Mouse (Mus musculus) adrenal gland, adult 18-20 months (tissue): ENCODE measurements around the gene 4930512M02Rik. TPM values are rescaled to one million over a fixed set of nuclear protein-coding genes. Genes with fewer than 3 reads are reported as not detected.

Source experiments
- DNase-seq, 2 experiments: peaks; one replicate each; pipeline ENCODE4 v3.0.0; 2021 to 2022; ENCODE audit warnings: low spot score in 2 of 2
- total RNA-seq, 2 experiments: library from RNA; stranded (reverse); gene quantifications; 1 replicate in 1 of 2; 2 replicates in 1 of 2; pipeline ENCODE4 v1.2.3; 2021

The 4930512M02Rik gene
- total RNA-seq, 2 experiments from 2014 or later, result not detected

DNA sequence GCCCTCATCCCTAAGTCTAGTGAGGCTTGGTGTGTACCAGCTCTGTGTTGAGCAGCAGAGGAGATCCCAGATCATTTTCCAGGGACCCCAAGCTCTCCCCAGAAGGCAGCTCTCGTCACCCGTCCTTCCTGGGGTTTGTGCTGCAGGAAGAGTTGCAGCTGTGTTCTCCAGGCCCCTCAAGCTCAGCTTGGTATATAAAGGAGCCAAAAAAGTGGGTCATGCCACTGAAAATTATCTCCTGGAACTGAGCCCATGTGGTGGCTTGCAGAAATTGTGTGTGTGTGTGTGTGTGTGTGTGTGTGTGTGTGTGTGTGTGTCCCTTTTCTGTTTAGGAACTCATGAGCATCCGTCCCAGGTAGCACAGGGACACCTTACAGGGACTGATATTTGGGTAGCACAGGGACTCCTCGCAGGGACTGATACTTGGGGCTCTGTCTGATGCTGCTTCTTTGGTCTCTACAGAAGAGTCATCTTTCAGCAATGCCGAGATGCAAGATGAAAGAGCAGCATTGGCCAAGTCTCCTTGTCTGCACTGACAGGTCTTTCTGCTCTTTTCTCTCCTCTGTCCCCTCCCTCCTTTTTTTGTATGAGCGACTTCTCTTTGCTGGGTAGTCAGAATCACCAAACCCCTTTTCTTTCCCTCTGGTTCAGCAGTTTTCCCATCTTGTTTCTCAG lies 62.4 kb downstream of the 4930512M02Rik start:
- no peak for DNase-seq

DNA sequence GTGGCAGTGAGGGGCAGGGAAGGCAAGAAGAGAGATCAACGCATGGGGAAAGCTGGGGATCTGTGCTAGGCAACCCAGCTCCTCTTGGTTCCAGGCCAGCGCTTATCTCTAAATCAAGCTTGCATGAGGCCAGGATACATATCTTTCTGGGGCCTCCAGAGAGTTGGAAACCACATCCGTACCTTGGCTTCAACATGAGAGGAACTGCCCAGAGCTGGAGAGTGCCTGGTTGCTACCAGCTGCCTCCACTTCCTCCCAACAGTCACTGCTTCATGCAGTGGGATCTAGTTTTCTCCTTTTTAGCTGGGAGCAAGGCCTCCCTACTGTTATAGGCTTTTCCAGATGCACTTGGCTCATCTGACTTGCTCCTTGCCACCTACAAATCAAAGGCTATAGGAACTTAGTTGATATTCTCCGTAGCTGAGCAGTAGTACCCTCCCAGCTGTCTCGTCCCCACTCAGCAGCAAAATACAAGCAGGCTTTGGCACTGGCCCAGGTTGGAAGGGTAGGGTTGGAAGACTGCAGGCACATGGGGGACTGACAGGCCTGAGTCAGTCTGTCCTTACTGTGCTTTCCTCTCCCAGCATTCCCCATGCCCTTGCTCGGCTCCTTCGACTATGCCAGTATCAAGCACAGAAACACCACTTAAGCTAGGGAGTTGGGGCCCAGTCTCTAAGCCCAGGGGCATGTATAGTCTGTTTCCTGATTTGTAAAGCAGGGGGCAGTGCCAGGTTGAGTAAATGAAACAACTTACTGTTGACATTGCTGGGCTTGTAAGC lies 63.2 kb downstream of the 4930512M02Rik start:
- DNase-seq, result no peak

DNA sequence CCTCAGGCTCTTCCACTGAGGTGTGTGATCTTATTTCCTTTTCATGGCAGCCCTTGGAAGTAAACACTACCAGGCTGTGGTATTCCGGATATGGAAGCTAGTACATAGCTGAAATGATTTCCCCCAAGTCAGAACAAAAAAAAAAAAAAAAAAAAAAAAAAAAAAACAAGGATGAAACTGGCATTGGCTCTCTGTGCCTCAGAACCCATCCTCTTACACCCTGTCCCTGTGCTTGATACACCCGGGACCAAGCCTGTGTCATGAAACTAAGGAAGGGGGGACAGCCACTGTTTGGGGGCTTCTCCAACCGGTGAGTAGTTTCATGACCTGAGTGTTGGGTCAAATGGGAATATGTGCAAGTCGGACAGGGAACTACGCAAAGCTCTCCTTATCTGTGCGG lies 66.5 kb downstream of the 4930512M02Rik start:
- no peak for DNase-seq

DNA sequence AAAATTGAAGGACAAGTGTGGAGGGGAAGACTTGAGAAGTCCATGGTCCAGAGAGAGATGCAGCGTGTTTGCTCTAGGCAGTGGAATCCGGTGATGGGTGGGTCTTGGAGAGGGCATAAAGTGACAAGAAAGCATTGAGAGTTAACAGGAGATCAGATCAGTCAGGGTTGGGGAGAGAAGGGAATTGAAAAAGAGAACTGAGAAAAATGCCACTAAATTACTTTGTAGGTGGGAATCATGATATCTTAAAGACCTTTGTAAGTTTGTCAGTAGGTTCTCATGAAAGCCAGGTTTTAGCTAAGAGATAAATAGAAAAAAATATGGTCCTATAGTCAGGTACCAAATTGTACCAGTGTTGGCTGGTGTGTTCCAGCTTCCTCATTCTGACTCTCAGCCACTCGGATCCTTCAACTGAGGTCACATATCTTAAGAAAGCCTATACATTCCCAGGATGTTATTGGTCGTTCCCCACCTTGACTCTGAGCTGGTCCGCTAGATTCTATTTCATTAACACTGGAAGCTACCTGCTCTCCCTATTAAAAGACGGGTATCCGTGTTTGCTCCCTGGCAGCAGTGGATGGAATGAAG lies 68.4 kb downstream of the 4930512M02Rik start:
- no peak for DNase-seq

DNA sequence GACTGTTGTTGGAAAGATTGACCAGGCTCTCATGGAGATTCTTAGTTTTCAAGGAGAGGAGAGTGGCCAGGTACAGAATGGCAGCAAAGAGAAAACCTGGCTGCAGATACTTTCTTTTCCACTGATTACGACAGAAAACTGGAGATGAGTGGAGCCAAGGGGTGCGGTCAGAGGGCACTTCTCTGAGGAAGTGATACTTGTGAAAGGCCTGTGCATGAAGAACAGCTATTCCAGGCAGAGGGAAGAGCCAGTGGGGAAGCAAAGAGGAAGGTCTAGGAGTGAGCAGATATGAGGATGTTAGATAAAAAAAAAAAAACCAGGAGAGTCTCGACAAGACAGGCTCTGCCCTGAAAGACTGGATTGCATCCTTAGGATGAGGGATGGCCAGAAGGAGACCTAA lies 69.0 kb downstream of the 4930512M02Rik start:
- no peak for DNase-seq

DNA sequence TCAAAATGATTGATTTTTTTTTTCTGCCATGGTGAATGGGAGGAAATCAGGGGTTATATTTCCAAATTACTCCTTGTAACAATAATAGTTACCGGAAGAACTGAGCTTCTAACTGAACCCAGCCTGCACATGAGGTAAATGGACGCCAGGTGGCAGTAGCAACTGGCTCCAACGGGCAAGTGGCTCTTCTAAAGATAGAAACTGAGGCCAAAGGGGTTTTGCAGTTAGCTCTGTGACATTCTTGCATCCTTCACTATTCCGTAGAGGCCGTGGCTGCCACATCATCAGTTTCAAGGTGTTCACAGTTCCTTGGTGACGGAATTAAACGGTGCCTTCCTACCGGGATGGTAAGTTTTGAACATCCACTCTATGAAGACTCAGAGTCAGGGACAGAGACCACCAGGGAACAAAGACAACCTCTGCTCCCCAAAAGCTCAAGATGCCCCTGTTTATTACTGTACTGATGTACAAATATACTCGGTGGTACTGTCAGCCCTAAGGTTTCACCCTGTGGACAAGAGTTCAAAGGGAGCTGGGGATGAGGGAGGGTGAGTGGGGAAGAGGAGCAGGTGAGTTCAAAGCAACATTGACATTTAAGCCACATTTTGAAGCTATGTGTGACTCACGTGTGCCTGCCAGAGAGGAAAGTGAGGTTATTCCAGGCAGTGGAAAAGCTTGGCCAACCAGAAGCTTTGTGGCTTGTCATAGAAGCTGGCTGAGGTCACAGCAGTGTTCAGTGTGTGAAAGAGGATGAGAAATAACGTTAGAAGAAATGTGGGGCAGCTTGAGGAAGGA lies 70.3 kb downstream of the 4930512M02Rik start:
- peak; percentile 52 to 66 for DNase-seq

DNA sequence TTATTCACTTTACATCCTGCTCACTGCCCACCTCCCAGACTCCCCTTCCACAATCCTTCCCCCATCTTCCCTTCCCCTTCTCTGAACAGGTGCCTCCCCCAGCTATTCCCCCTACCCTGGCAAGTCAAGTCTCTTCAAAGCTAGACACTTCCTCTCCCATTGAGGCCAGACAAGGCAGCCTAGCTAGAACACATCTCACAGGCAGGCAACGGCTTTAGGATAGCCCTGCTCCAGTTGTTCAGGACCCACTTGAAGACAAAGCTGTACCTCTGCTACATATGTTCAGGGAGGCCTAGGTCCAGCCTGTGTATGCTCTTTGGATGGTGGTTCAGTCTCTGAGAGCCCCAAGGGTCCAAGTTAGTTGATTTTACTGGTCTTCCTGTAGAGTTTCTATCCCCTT lies 71.4 kb downstream of the 4930512M02Rik start:
- no peak for DNase-seq

DNA sequence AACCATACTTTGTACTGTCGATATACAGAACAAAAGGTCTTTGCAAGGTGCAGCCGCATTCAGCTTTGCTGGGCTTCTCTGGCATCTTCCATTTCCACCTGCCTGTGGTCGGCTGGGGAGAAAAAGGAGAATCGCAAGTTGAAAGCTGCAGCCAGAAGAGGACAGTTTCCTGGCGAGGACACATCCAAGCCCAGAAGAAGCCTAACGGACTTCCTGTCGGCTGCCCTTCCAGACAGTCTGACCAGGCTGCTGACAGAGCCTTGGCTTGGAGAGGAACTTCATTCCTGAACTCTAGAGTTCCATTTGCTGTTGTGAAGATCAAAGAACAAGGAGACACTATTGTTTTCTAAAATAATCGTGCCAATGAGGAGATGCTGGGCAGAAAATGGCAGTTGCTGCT lies 72.1 kb downstream of the 4930512M02Rik start:
- DNase-seq, result no peak

DNA sequence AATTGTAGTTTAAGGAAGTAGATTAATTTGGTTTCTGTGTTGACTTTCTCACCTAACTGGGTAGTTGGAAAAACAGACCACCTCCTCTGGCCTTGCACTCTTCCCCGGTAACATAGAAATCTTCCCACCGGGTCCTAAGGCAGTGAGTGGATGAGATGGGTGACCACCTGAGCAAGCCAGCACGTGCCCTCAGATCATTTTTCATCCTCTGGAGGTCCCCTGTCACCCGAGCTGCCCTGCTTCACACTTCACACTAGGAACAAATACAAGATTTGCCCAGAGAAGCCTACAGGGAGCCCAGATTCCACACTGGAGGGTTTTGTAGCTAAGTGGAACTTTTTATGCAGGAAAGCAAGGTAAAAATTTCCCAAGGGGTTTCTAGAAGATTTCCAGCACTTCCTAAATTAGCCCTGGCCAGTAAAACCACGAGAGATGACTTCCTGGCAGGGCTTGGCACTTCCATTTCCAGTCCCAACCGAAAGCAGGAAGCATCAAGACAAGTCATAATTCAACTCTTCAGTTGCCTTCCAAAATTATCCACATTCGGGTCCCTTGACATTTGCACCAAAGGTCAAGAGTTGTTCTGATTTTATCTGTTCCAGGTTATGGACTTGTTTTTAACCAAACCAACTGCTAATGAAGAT lies 79.9 kb downstream of the 4930512M02Rik start:
- DNase-seq, result no peak

DNA sequence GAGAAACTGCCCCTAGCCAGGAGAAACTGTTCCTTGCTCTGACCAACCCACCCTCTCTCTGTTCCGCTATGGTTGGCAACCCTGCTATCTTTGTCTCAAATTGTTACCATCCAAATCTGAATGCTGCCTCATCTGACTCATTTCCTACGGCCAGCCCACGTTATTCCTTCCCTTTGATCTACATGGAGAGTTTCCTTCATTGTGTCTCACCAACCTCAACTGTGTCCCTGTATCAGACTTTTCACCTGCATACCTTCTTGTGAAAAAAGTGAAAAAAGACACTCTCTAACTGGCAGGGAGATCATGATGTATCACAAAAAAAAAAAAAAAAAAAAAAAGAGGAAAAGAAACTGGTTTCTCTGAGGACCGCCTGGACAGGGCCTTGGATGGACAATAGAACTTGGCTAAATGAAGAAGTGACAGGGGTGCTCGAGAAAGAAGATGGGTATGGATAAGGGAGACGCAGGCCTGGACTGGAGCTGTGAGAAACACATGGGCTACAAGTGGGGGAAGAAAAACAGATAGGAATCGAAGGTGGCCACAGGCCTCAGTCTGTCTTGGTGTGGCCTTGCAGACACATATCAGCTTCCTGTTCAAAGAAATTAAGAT lies 80.6 kb downstream of the 4930512M02Rik start:
- no peak for DNase-seq

DNA sequence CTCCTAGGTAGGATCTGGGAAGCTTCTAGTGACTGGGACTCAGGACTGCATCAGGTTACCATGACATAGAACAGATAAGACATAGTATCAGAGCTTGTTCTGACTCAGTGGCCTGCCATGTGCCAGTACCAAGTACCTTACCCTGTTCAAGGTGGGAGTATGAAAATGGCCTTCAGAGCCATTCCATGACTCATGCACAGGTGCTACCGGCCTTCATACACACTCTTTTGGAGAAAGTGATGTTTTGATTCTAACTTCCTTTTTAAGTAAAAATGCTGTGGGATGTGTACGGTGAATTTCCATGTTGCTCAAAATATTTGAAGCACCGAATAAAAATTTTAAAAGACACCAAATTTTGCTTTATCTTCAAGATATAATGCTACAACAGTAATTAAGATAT lies 81.7 kb downstream of the 4930512M02Rik start:
- DNase-seq, result no peak

Other genes starting within 250 kb of the 4930512M02Rik start
- 1 to 10 TPM in 1 of 2 experiments, under 1 TPM in 1; 0.27 to 1.3 TPM for gene Spata48, start 165.7 kb downstream of the 4930512M02Rik start, total RNA-seq
- under 1 TPM; 0.23 to 0.38 TPM for gene Zpbp, start 165.4 kb downstream of the 4930512M02Rik start, total RNA-seq
- gene Ikzf1, start 57.2 kb upstream of the 4930512M02Rik start, total RNA-seq, result 1 to 10 TPM; 2.6 to 3.9 TPM
- 1 to 10 TPM; 1.3 TPM for gene Fignl1, start 181.1 kb upstream of the 4930512M02Rik start, total RNA-seq